Mouse (Mus musculus) erythroblast, embryonic 14.5 days (primary cell): Measurements from ENCODE around the gene Aprt.

ENCODE experiments used
- GATA1 ChIP-seq: IDR thresholded peaks from 2 replicates; pipeline ENCODE4 v1.6.1; 2012; ENCODE audit warnings: low read length, inconsistent platforms, mixed read lengths
- TAL1 ChIP-seq: IDR thresholded peaks from 3 replicates; pipeline ENCODE4 v1.6.1; 2012; ENCODE audit warnings: low read length, inconsistent platforms, mixed read lengths

- no peak for TF ChIP-seq GATA1
- no peak for TF ChIP-seq TAL1
Observed at GRCm38 (mm10) chr8:122544138-122544537, 32.6 kb downstream of the Aprt start.
